Mouse (Mus musculus) cerebellum, adult 8-10 months (tissue): Measurements from ENCODE around the gene Morn1.

Experiments used
- DNase-seq: peaks from one replicate; pipeline ENCODE4 v3.0.0; 2022

The Morn1 gene

DNA sequence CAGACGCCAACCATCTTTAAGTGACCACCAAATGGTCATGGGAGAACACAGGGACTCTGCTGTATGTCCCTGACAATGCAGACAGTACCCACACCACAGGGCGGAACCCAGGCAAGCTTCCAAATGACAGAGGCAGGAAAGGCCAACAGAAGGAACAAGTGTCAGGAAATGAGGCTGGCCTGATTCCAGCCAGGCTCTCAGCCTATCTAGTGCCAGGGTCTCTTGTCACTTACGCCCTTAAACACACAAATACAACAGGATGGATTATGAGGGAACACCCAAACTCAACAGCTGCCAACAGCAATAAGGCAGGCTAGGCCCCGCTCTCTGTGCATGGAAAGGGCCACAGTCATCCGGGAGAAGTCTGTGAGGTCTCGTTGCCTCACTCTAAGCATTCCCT lies 78.2 kb downstream of the Morn1 start:
- peak; percentile 60 for DNase-seq

DNA sequence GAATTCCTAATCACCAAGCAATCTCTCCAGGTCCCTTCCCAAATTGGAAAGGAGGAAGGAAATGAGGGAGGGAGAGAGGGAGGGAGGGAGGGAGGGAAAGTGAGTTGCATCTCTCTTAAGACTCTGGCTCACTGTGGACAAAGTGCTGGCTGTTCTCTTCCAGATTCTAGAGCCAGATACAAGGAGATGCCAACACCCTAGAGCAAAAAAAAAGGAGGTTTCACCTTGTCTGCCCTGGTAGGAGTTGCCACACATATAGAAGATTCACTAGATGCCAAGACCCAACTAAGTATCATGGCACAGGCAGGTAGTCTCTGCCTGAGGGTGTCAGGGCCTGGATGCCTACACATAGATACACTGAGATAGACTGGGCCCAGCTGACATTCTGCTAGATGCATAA lies 79.5 kb downstream of the Morn1 start:
- no peak for DNase-seq

DNA sequence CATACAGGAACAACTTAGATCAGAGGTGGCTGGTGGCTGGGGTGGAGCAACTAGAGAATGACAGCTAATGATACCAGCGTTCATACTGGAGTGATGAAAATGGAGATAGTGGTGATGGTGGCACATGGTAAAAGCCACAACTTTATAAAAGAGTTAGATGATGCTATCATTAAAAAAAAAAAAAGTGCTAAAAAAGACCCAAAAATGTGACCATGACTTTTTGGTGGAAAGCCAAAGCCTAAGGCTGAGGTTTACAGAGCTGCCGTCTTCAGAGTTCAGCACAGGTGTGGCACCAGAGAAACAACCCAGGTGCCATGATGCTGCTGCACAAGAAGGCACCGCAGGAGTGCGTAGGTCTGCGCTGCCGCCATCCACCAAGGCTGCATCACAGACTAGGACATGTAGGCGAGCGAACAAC lies 82.5 kb downstream of the Morn1 start:
- DNase-seq, result no peak

DNA sequence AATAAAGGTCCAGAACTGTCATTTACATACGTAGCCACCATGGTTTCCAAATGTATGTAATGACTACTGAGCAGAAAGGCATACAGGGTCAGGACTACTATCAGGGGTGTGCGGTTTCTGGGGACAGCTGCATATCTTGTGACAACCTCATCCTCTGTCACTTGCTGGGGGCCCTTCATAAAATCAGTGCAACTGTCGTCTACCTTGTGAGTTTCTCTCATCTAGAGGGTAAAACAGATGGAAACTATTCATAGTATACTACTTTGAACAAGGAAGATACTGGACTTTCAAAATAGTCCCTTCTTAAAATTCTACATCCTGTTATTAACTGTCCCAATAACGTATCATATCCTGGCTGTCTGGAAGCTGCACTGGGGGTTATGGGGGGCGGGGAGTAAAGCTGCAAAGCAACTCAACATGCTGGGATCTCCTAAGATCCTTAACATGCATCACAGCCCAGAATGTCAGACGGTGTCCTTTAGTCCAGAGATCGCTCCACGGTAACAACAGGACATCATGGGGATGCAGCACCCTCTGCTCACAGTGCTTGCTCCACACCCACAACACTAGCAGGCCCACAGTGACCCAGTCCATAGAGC lies 84.3 kb downstream of the Morn1 start:
- DNase-seq, result no peak

DNA sequence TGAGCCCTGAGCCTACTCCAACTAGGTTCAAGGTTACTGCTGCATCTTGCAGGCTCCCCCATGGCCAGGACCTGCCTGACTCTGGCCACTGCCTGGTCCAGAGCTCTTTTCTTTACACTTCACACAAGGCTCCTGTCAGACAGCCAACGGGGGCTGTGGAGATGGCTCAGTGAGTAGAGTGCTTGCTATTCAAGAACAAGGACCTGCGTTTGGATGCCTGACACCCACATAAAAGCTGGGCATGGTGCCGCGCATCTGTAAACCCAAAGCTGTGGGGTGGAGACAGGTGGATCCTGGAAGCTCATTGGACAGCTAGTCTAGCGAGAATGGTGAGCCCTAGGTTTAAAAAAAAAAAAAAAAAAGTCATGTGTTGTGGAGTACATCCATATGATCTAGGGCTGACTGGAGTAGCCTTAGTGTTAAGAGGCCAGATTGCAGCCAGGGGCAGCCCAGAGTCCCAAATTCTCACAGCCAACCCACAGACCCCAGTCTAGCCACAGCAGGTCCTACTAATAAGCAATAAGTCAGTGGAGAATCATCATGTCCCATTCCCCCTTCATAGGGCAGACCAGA lies 85.7 kb downstream of the Morn1 start:
- DNase-seq, result no peak

DNA sequence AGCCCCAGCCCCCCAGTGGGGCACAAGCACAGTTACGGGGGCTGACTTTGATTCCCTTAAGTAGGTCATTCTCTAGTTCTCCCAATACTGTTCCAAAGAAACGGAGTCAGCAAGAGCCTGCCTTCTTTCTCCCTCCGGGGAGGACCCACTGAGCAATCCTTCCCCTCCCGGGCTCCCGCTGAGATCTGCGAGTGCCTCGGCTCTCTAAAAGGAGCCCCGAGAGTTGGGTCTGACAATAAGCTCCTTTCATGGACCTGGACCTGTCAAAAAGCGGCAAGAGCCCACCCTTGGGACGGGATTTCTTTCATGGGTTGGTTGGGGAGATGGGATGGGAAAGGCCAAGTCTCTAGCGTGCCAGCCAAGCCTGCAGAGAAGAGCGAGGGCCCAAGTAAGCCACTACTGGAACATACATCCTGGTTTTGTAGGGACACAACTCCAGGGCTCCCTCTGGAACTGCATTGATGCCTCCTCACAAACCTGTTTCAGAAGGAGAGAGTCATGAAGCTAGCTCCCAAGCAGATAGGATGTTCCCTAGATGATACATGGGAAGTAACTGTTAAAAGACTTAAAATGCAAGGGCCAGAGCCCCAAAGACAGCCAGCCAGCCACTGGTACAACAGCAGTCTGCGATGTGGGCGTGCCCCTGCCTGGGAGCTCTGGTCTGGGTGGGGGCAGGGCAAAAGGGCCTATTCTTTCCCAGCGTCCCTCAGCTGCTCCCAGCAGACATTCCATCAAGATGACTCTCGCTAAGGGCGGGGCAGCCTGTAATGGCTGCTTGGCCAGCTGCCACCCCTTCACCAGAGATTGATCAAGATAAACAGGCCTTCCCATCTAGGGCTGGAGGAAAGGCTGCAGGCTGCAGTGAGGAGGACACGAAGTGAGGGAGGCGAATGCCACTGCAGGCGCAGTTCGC lies 86.8 kb downstream of the Morn1 start:
- DNase-seq, result peak; percentile 60

DNA sequence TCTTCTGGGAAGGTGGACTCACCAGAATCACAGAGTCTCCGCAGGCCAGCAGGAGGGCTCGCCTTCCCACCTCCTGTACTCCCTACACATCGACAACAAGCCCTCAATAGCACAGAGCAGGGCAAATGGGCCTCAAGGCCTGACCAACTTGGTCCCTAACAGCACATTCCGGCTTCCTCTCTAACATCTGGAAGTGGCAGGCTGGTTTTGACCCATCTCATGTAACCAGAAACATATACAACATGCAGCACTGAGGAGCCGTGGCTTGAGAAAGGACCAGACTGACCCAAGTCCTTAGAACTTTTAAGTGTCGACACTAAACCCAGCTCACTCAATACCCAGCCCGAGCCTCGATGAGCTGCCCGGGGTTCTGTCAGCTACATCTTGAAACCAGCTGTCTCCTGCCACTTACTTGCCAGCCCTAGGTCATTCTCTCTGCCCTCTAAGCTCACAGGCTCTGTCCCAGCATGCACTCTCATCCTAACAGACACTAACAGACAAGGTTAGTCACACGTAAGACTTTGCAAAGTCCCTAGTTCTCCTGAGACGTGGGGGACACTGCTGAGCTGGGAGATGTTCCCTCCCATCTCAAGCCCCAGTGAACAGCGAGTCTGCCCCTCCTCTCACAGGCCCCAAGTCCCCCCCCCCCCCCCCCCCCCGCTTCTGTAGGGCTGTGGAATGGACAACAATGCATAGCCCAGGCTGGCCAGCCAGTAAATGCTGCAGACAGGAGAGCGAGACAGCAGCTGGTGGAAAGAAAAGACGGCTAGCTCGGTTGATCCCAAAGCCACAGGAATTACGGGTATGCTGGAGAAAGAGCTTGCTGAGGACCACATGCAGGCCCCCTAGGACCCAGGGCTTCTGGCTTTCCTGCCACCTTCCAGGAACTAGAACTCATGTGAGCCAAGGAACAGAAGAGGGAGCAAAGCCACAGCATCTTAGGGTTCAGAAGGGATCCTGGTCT lies 87.7 kb downstream of the Morn1 start:
- DNase-seq, result no peak

DNA sequence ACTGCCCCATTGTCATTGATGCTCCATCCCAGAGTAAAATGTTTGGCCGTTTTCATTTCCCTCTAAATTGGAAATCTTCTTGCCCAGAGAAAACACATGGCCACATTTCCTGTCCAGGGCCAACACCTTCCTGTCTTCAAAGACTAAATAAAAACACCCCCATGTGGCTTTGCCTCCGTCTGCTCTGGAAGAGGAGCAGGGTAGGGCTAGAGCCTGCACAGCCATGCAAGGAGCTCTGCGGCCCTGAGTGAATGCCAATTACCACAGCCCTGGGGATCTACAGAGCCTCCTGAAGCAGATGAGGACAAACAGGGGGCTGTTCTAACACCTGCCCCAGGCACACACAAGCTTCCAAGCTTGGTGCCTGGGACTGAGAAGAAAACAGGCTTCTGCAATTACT lies 89.8 kb downstream of the Morn1 start:
- no peak for DNase-seq

DNA sequence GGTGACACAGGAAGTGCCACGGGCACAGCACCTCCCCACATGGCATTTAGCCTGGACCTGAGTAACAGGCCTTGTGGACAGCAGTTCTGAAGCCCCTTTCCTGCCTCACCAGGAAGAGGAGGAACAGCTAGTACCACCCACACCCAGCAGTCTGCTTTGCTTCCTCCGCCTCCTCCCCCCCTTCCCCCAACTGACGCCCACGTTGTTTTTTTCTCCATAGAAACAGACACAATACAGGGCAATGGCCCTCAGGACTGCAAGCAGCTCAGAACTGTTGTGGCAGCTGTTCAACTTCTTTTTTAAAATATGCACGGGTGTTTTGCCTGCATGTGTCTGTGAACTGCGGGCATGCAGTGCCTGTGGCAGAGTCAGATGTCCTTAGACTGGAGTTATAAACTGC lies 91.9 kb downstream of the Morn1 start:
- DNase-seq, result no peak

DNA sequence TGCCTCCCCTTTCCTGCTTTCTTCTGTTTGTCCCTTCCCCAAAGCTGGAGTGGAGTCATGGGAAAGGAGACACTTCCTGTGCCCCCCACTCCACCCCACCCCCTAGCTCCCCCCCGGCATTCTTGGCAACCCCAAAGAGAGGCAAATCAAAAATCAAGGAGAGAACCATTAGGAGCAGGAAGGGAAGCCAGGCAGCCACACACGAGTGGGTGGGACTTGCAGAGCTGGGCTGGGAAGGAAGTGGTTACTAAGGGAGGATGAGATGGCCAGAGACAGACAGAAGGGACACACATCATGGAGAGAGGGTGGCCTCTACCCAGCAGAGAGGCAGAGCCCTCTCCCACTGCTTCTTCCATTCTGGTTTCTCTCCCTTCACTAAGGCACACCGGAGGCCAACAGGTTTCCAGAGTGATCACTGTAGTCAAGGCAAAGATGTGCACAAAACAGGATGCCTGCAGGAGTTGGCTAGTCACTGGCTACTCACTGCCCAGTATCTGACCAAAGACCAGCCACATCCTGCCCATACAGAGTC lies 92.7 kb downstream of the Morn1 start:
- no peak for DNase-seq

DNA sequence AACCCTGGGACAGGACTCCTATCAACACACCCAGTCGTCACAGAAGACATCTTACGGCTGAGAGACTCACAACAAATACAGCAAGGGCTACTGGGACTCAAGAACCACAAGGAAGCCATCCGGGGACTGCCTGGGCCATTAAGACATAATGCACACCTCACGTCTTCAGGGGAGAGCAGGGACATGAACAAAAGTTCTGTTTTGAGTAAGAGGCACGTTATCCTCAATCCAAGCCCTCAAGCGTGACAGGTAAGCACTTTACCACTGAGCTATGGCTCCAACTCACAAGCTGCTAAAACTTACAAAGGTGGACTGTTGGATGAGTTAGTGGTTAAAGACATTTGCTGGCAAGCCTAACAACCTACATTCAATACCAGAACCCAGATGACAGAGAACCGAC lies 96.8 kb downstream of the Morn1 start:
- DNase-seq, result no peak

DNA sequence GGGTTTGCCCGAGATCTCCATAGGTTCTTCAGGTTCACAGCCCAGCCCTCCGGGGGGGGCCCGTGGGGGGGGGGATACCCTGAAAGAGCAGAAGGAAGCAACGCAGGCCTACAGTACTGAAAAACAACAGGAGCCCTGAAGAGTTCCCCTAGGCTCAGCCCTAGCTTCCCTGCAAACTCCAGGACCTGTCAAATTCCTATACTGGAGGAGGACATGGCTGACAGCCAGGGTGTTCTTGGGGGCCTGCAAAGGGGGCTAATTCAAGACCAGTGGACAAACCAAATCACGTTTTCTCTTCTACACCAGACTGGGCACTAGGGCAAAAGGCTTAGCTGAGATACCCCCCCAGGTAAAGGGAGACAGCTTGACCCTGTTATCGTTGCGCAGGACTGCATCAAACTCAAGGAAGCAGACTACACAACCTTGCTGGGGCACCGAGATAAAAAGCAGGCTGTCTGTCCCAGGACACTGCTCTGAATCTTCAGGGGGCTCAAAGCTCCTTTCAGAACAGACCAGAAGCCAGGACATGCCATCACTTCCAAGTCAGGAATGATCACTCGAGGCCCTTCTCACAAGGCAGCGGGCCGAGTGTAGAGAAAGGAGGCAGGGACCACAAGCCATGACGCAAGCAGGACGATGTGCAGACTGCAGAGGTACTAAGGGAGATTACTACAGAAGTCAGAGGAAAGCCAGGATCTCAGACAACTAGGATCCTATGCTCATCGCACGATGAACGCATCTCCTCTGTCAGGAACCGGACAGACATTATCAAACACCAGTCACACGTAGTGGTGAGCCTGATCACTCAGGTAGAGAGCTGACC lies 98.1 kb downstream of the Morn1 start:
- no peak for DNase-seq

DNA sequence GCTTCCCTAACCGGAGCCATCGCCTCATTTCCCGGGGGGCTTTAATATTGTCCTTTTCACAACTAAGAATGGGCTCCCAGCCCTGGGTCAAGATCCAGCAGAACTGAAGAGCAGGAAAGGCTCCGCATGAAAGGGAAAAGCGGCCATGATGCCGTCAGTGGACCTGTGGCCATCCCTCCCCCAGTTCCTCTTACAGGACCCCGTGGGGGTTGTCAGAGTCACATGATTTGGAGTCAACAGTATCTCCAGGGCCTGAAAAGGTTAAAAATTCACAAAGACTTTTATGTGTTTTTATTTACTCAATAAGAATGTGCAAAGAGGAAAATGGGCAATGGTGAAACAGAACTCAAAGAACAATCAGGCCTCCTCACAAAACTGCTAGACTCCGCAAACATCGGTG lies 99.5 kb downstream of the Morn1 start:
- DNase-seq, result no peak

DNA sequence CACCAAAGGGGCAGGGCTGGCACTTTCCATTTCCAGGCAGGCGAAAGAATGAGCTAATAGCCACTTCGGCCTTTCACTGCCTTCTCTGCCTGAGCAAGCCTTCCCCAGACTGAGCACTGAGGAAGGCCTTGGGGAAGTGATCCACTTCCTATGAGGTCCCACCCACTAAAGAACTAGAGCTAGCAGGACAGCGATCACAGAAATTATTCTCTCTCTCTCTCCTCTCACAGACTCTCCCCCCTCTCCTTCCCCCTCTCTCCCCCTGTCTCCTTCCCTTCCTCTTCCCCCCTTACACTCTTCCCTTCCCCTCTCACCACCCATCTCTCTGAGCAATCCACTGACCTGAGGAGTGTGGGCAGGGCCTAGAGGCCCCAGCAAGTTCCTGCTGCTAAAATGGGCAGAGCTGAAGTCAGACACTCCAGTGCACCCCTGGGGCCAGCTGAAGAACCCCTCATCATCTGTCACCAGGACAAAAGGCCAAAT lies 100.9 kb downstream of the Morn1 start:
- DNase-seq, result no peak

DNA sequence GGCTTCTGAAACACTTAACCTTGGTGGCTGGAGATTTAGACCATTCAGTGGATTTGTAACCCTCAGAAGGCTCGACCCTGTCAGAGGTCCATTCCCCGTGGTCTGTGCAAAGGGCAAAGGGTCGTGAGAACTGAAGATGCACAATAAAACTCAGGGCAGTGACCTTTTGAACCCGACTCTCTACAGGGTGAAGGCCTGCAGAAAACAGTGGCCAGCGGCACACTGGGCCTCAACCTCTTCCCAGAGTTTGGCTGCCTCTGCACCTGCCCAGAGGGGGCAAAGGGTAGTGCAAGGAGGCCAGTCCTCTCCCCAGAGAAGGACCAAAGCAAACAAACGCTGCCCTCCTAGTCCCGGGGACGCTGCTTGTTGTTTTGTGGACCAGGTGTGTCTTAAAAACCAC lies 102.0 kb downstream of the Morn1 start:
- no peak for DNase-seq

DNA sequence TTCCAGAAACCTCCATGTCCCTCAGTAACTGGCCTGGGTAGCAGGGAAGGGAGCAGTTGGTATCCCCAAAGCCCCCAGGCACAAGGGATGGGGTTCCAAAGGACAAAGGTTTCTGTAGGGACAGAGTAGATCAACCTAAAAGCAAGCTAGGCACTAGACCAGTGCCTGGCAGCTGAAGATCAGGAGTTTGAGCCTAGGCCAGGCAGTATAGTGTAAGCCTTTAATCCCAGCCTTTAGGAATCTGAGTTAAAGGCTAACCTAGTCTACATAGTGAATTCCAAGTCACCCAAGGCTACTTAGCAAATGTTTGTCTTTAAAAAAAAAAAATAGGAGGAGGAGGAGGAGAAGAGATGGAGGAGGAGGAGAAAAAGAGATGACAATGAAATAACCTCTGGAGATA lies 102.4 kb downstream of the Morn1 start:
- DNase-seq, result no peak

DNA sequence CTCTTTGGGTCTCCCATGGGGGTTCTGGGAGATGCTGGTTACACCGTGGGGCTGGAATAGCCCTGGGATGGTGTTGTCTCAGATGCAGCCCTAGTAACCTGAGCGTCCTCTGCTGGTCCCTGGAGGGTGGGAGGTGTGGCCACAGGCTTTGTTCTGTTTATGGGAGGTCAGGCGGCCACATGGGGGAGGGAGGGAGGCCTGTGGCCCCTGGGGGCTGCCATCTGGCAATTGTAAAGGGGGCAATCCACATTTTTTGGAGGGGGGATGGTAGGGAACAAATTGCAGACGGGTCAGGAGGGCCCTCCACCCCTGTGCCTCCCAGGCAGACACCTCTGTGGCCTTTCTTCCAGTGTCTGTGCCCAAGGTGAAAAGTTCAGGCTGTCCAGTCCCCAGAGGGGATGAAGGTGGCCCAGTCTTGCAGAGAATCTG lies 103.3 kb downstream of the Morn1 start:
- DNase-seq, result no peak

DNA sequence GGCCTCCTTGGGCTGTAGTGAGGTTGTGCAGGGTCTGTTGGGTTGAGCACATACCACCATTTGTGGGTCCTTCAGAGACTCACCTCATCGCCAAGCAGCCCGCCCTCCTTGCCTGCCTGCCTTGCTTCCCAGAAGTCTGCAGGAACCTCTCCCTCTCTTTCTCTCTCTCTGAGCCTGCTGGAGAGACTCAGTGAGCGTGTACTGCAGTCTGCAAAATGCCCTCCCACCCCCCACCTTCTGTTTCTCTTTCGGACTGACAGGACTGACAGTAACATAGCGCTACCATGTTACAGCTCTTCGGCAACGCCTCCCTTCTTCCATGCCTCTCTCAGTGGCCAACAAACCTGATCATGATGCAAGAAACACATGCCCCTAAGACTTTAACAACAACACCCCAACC lies 103.9 kb downstream of the Morn1 start:
- no peak for DNase-seq
